8 mouse cellular contexts compared by ENCODE assay signal in the genomic region with DNA sequence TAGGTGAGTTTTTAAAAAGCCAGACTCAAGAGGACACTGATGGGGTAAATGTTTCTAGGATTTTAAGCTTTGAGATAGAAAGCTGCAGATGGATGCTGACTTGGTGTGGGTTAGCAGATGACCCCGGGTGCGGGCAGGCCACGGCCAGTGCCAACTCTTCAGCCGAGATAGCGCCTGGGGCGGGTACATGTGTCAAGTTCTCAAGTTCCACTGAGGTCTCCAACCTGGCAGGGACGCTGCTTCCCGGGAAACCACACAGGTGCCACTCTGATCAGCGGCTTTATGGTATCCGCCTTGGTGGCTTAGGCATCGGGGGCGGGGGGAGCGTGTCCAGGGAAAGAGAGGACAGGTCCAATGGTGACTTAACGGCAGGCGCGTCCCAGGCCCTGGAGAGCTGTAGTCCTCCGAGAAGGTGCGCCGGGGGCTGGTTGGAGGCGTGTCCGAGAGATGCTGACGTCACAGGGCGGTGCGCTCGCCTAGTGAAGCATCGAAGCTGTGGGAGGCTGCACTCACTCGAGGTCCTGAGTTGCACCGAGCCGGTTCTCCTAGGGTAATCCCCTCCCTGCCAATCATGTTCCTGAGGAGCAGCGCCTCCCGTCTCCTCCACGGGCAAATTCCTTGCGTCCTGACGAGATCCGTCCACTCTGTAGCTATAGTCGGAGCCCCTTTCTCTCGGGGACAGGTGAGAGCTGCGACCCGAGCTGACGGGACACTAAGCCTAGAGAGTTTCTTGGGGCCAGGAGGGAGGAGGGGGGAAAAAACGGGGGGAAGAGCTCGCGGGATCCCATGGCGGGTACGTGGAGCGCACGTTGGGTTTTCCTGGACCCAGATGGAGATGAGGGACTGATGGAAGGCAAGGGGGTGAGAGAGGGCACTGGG. TPM values are rescaled to one million over a fixed set of nuclear protein-coding genes. Genes with fewer than 3 reads are reported as not detected.
A peak's percentile ranks its signal among the peaks of the same experiment; 100 is the strongest.
DNase-seq lines count a peak whose midpoint lies in the region; ATAC-seq and TF ChIP-seq lines count a peak whose summit lies in the region.

A gene (plus strand): TSS at position 479 of the 879 bp plus-strand sequence.

- H3K27me3 ChIP-seq in intestine, postnatal 0 days (replicated peaks; ENCODE audit: control insufficient read depth, insufficient read depth, low read length) = peaks cover 30% of the 10 kb centered on the region

- no peaks in the 10 kb centered on the region for H3K36me3 ChIP-seq in intestine, postnatal 0 days (ENCODE audit: control insufficient read depth, insufficient read depth)

- H3K9ac ChIP-seq in intestine, postnatal 0 days (ENCODE audit: low read depth, low read length) = no peak within 1 kb of the TSS

- H3K4me2 ChIP-seq in intestine, postnatal 0 days (replicated peaks; ENCODE audit: low read depth) = peak within 1 kb of the TSS; percentile 80

- H3K4me3 ChIP-seq in intestine, postnatal 0 days (ENCODE audit: low read depth, low read length) = peak within 1 kb of the TSS; percentile 41

- peaks cover 6% of the 10 kb centered on the region; the same call in 1 of the 2 replicates for H3K4me1 ChIP-seq in intestine, postnatal 0 days (replicated peaks; ENCODE audit: control insufficient read depth, insufficient read depth, low read length)

- no peak within 1 kb of the TSS for H3K27ac ChIP-seq in intestine, postnatal 0 days (ENCODE audit: low read depth, low read length)

- H3K9me3 ChIP-seq in intestine, postnatal 0 days (ENCODE audit: control insufficient read depth) = no peaks in the 10 kb centered on the region

- TF ChIP-seq CTCF in intestine, postnatal 0 days (IDR thresholded peaks at IDR 0.05; ENCODE audit: low read depth) = no peak

- under 1% methylated on average over 47 of the region's 47 CpGs for WGBS in intestine, postnatal 0 days

- intact Hi-C loops in gastrocnemius, postnatal 14 days (cut with DNase I; ENCODE audit: low total_unique reads) = no loop called here
- intact Hi-C loops in left cerebral cortex, postnatal 25 days (cut with DNase I) = no loop called here

- ATAC-seq in intestine, postnatal 0 days = peak; percentile 78

- DNase-seq in adrenal gland, adult 8-10 months = peak; percentile 22
- peak; percentile 79 for DNase-seq in embryo, embryonic 10.5 days (ENCODE audit: low spot score)
- peak; percentile 40 for DNase-seq in gastrocnemius, postnatal 14 days
- DNase-seq in left cerebral cortex, postnatal 25 days (ENCODE audit: low spot score in 2 of 2) = peak; percentile 73 to 78
- DNase-seq in mesoderm, embryonic 11.5 days (ENCODE audit: low read depth, low spot score) = peak; percentile 76
- DNase-seq in right cerebral cortex, postnatal 25 days = peak; percentile 70
- DNase-seq in urinary bladder, postnatal 4 days (ENCODE audit: low spot score in 2 of 2) = peak; percentile 60 to 74

RNA-seq across cellular contexts. Expression of the gene that starts here (rescaled TPM):
- under 1 TPM; 0.29 to 0.99 (median 0.67) TPM for total RNA-seq in adrenal gland, adult 8-10 months (2022)
- not detected for total RNA-seq in gastrocnemius, postnatal 14 days (2021)
- polyA plus RNA-seq in intestine, postnatal 0 days (2015; fragmentation: Nextera tagmentation; extraction: Ambion mirVana) = 1.0 TPM in 2 replicates
- 1 to 10 TPM; 3.2 to 4.0 TPM for total RNA-seq in left cerebral cortex, postnatal 25 days (2021)

Comparison
In these comparisons a context has a peak if more than half of its experiments do, and no peak if none do; other contexts are left out.
1. Peak in DNase-seq in adrenal gland, adult 8-10 months; RNA of the gene not detected or under 1 TPM.
2. Peak in DNase-seq in gastrocnemius, postnatal 14 days; RNA of the gene not detected or under 1 TPM.
3. DNase-seq: peak in every context shown above with its lines; median percentile 79 in embryo, embryonic 10.5 days; 76 in mesoderm, embryonic 11.5 days; 76 in left cerebral cortex, postnatal 25 days; 70 in right cerebral cortex, postnatal 25 days; 67 in urinary bladder, postnatal 4 days; 40 in gastrocnemius, postnatal 14 days; 22 in adrenal gland, adult 8-10 months.